Mouse (Mus musculus) MEL (cell line): ENCODE data around the gene Gpr162. TPM values are rescaled to one million over a fixed set of nuclear protein-coding genes. Genes with fewer than 3 reads are reported as not detected.
A peak's percentile ranks its signal among the peaks of the same experiment; 100 is the strongest.

Experiments used
- DNase-seq: peaks from one replicate; pipeline ENCODE4 v3.0.0; 2011; ENCODE audit warnings: low read depth, low spot score
- H3K27ac ChIP-seq: 2 replicates; pipeline ENCODE4 v1.5.1; 2012; ENCODE audit warnings: low read depth, mild to moderate bottlenecking, control low read depth, low read length, moderate library complexity; ENCODE audit not compliant: control insufficient read depth
- H3K27me3 ChIP-seq, 2 experiments: fragments of 150-350 bp in 1 of 2; sonication (generic) in 1 of 2; 2 replicates each; pipeline ENCODE4 v1.6.1; 2012; ENCODE audit warnings: low read length in 2 of 2, mild to moderate bottlenecking in 2 of 2, improper control_type of control experiment in 1 of 2, moderate library complexity in 1 of 2; ENCODE audit not compliant: insufficient read depth in 2 of 2, control insufficient read depth in 1 of 2
- H3K36me3 ChIP-seq, 2 experiments: 2 replicates each; pipeline ENCODE4 v1.6.1; 2012 to 2014; ENCODE audit warnings: low read length in 2 of 2, improper control_type of control experiment in 1 of 2, inconsistent platforms in 1 of 2, mild to moderate bottlenecking in 1 of 2; ENCODE audit not compliant: insufficient read depth in 2 of 2, control insufficient read depth in 1 of 2
- H3K4me1 ChIP-seq, 2 experiments: fragments of 150-350 bp in 1 of 2; sonication (generic) in 1 of 2; 2 replicates each; pipeline ENCODE4 v1.6.1; 2012; ENCODE audit warnings: low read length in 2 of 2, improper control_type of control experiment in 1 of 2, mild to moderate bottlenecking in 1 of 2; ENCODE audit not compliant: insufficient read depth in 2 of 2, control insufficient read depth in 1 of 2
- H3K4me3 ChIP-seq, 2 experiments: fragments of 150-350 bp in 1 of 2; sonication (generic) in 1 of 2; 2 replicates each; pipeline ENCODE4 v1.5.1; 2012; ENCODE audit warnings: low read depth in 2 of 2, low read length in 2 of 2, mild to moderate bottlenecking in 2 of 2, moderate library complexity in 2 of 2, control low read depth in 1 of 2, improper control_type of control experiment in 1 of 2; ENCODE audit not compliant: control insufficient read depth in 1 of 2, insufficient read depth in 1 of 2
- H3K79me2 ChIP-seq: 2 replicates; pipeline ENCODE4 v1.6.1; 2012; ENCODE audit warnings: mild to moderate bottlenecking, low read length, moderate library complexity; ENCODE audit not compliant: control insufficient read depth, poor library complexity, insufficient read depth
- H3K9ac ChIP-seq: 2 replicates; pipeline ENCODE4 v1.6.1; 2012; ENCODE audit warnings: low read depth, mild to moderate bottlenecking, control low read depth, low read length, moderate library complexity; ENCODE audit not compliant: control insufficient read depth, poor library complexity, severe bottlenecking
- H3K9me3 ChIP-seq: fragments of 150-350 bp; sonication (generic); replicated peaks from 2 replicates; pipeline ENCODE4 v1.6.1; 2012; ENCODE audit warnings: mild to moderate bottlenecking, low read length, improper control_type of control experiment, moderate library complexity; ENCODE audit not compliant: insufficient read depth
- BHLHE40 ChIP-seq: IDR thresholded peaks from 2 replicates; pipeline ENCODE4 v1.6.1; 2012; ENCODE audit warnings: low read depth, mild to moderate bottlenecking, inconsistent platforms, low read length, improper control_type of control experiment, borderline replicate concordance
- CHD2 ChIP-seq: IDR thresholded peaks from 2 replicates; pipeline ENCODE4 v1.6.1; 2011; ENCODE audit warnings: low read length, improper control_type of control experiment
- ELF1 ChIP-seq: IDR thresholded peaks from 2 replicates; pipeline ENCODE4 v1.6.1; 2014; ENCODE audit warnings: low read depth, mild to moderate bottlenecking, inconsistent platforms, low read length, improper control_type of control experiment, moderate library complexity
- EP300 ChIP-seq, 2 experiments: IDR thresholded peaks; 2 replicates each; pipeline ENCODE4 v1.6.1; 2011; ENCODE audit warnings: improper control_type of control experiment in 2 of 2, low read length in 2 of 2, low read depth in 1 of 2, mild to moderate bottlenecking in 1 of 2
- ETS1 ChIP-seq: IDR thresholded peaks from 2 replicates; pipeline ENCODE4 v1.6.1; 2012; ENCODE audit warnings: low read depth, mild to moderate bottlenecking, inconsistent platforms, low read length, improper control_type of control experiment, moderate library complexity
- GATA1 ChIP-seq: IDR thresholded peaks from 2 replicates; pipeline ENCODE4 v1.6.1; 2011; ENCODE audit warnings: low read depth, low read length, improper control_type of control experiment
- HCFC1 ChIP-seq: IDR thresholded peaks from 2 replicates; pipeline ENCODE4 v1.6.1; 2012; ENCODE audit warnings: low read depth, mild to moderate bottlenecking, inconsistent platforms, low read length, improper control_type of control experiment, moderate library complexity
- JUND ChIP-seq: IDR thresholded peaks from 2 replicates; pipeline ENCODE4 v1.6.1; 2011; ENCODE audit warnings: low read depth, mild to moderate bottlenecking, improper control_type of control experiment, low read length
- MAFK ChIP-seq: IDR thresholded peaks from 2 replicates; pipeline ENCODE4 v1.6.1; 2011; ENCODE audit warnings: low read depth, mild to moderate bottlenecking, low read length, improper control_type of control experiment, borderline replicate concordance
- MAZ ChIP-seq: IDR thresholded peaks from 2 replicates; pipeline ENCODE4 v1.6.1; 2012; ENCODE audit warnings: low read depth, mild to moderate bottlenecking, inconsistent platforms, low read length, improper control_type of control experiment
- MXI1 ChIP-seq: IDR thresholded peaks from 2 replicates; pipeline ENCODE4 v1.6.1; 2011; ENCODE audit warnings: mild to moderate bottlenecking, low read depth, low read length, improper control_type of control experiment
- MYB ChIP-seq: IDR thresholded peaks from 2 replicates; pipeline ENCODE4 v1.6.1; 2011; ENCODE audit warnings: mild to moderate bottlenecking, low read depth, low read length, improper control_type of control experiment
- MYC ChIP-seq: IDR thresholded peaks from 2 replicates; pipeline ENCODE4 v1.6.1; 2011; ENCODE audit warnings: low read depth, mild to moderate bottlenecking, low read length, improper control_type of control experiment, moderate library complexity
- NELFE ChIP-seq: IDR thresholded peaks from 2 replicates; pipeline ENCODE4 v1.6.1; 2011; ENCODE audit warnings: low read depth, low read length, improper control_type of control experiment
- POLR2A ChIP-seq, 2 experiments: IDR thresholded peaks; 2 replicates each; pipeline ENCODE4 v1.6.1; 2011 to 2012; ENCODE audit warnings: low read length in 2 of 2, mild to moderate bottlenecking in 2 of 2, control low read depth in 1 of 2, improper control_type of control experiment in 1 of 2, low read depth in 1 of 2, moderate library complexity in 1 of 2; ENCODE audit not compliant: control insufficient read depth in 1 of 2, insufficient read depth in 1 of 2, poor library complexity in 1 of 2
- SIN3A ChIP-seq: IDR thresholded peaks from 2 replicates; pipeline ENCODE4 v1.6.1; 2012; ENCODE audit warnings: low read length, improper control_type of control experiment, inconsistent platforms
- TBP ChIP-seq: IDR thresholded peaks from 2 replicates; pipeline ENCODE4 v1.8.0; 2011; ENCODE audit warnings: low read depth, low read length, improper control_type of control experiment
- ZMIZ1 ChIP-seq: IDR thresholded peaks from 2 replicates; pipeline ENCODE4 v1.6.1; 2012; ENCODE audit warnings: low read depth, mild to moderate bottlenecking, inconsistent platforms, low read length, improper control_type of control experiment, moderate library complexity
- polyA plus RNA-seq, 2 experiments: library from polyadenylated mRNA; stranded (reverse) in 1 of 2; unstranded in 1 of 2; fragments of >175 nt in 1 of 2; fragments of >200 nt in 1 of 2; gene quantifications; 2 replicates each; pipeline versions ENCODE4 v1.2.1 to v1.2.4; 2012; ENCODE audit warnings: low replicate concordance in 2 of 2, low read depth in 1 of 2; ENCODE audit not compliant: insufficient read length in 2 of 2, insufficient read depth in 1 of 2, missing spikeins in 1 of 2
- total RNA-seq: library from RNA; depleted of rRNA; stranded (reverse); fragments of 300-350 nt; gene quantifications from 2 replicates; pipeline ENCODE4 v1.2.3, GENCODE M21; 2012; rRNA removed

Gpr162 gene
- 0.08 and 0.20 TPM in 2 replicates for total RNA-seq
- polyA plus RNA-seq: under 1 TPM in 1 of 2 experiments, not detected in 1; 0.84 TPM

DNA sequence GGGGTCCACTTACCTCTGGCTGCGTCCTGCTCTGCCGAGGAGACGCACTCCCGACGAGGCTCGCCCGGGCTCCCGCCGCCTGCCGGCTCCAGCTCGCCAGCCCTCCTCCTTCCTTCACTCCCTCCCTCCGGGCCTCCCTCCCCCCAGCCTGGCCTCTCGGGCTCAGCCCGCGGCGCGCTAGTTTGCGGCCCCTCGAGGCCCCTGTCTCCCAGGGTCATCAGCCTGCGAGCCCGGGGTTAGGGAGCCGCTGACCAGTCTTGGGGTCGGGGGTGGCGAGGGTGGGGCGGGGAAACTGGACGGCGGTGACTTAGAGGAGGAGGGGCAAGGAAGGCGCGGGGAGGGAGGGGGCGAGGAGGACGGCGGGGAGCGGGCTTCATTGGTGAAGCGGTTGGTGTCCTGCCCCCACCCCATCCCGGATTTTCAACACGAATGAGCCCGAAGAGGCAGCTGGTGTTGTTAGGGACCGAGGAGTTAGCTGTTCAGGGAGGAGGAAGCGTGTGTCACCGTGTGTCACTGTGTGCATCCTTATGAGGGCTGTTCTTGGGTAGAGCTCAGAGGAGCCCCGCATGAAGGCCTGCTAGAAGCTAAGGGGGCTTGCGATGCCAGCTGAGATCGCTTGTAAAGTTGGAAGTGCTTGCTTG, at the start of gene Gpr162:
TSS of gene Gpr162 (minus strand) at position 326 of the 641 bp plus-strand sequence.
- DNase-seq: peak; percentile 38
- Histone ChIP-seq H3K79me2 (no peaks in the 10 kb centered on the region), H3K4me1 (no peaks in the 10 kb centered on the region; a peak in 2 of 4 replicates), H3K36me3 (no peaks in the 10 kb centered on the region), H3K9ac (peak within 1 kb of the TSS; percentile 67), H3K27me3 (peaks cover 10 to 14% of the 10 kb centered on the region in 2 experiments), H3K9me3 (no peaks in the 10 kb centered on the region), H3K27ac (no peak within 1 kb of the TSS), H3K4me3 (peak within 1 kb of the TSS; percentile 45 to 79)
- TF ChIP-seq MYB (no peak), MAZ (peak; percentile 63; the same call in 1 of the 2 replicates), BHLHE40 (no peak)

DNA sequence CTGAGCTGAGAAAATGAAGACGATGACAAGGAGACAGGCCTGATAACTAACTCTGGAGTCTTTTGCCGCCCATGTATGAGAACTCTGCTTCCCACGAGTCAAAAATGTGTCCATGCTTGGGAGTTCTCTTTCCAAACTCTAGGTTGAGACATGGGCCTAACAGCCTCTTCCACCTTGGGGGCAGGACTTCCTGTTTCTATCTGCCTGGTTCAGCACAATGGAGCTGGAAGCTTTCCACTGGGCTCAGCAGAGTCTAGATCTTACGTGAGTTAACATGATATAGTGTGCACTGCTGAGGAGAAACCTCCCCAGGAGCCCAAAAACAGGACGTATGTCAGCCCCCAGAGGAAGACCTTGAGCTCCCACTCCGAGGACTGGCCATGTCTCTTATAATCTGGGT, 49.4 kb upstream of the Gpr162 start:
- Histone ChIP-seq H3K4me3 (no peak overlapping the region), H3K4me1 (peaks cover 11 to 29% of the 10 kb centered on the region in 2 experiments), H3K36me3 (peaks cover 0 to 18% of the 10 kb centered on the region in 2 experiments; a peak in 2 of 4 replicates), H3K9ac (peak overlapping the region; percentile 32), H3K79me2 (peaks cover 6% of the 10 kb centered on the region; the same call in 1 of the 2 replicates), H3K9me3 (no peaks in the 10 kb centered on the region), H3K27me3 (no peaks in the 10 kb centered on the region), H3K27ac (peak overlapping the region; percentile 83)
- DNase-seq: peak; percentile 82
- TF ChIP-seq NELFE (no peak), MYC (no peak), SIN3A (no peak), EP300 (IDR thresholded peaks at IDR 0.05; ENCODE audit: low read depth in 1 of 2, low read length in 2 of 2) (peak in 1 of 2 experiments; percentile 37; a peak in 1 of 4 replicates), ETS1 (peak; percentile 42), CHD2 (no peak), ZMIZ1 (peak; percentile 22; the same call in 1 of the 2 replicates), POLR2A (IDR thresholded peaks at IDR 0.05; ENCODE audit: control insufficient read depth in 1 of 2, insufficient read depth in 1 of 2, low read depth in 1 of 2, low read length in 2 of 2, poor library complexity in 1 of 2) (peak; percentile 37 to 51; a peak in 2 of 4 replicates), MXI1 (0 out of 2 replicates have a peak, but pooled peaks have one; percentile 26), JUND (no peak), TBP (peak; percentile 66), ELF1 (peak; percentile 74), GATA1 (0 out of 2 replicates have a peak, but pooled peaks have one; percentile 18), MAZ (peak; percentile 29; the same call in 1 of the 2 replicates), HCFC1 (peak; percentile 23; the same call in 1 of the 2 replicates), MAFK (no peak)
